Mouse (Mus musculus) heart, embryonic 13.5 days (tissue): ENCODE data around the gene Zfyve21. TPM values are rescaled to one million over a fixed set of nuclear protein-coding genes. Genes with fewer than 3 reads are reported as not detected.

ENCODE experiments used
- ATAC-seq: fragments of 200-750 bp; cut with Nextera tagmentation; 2 replicates; pipeline ENCODE4 v1.8.0; 2017; ENCODE audit warnings: moderate TSS enrichment; ENCODE audit not compliant: insufficient number of reproducible peaks, low FRiP score, low TSS enrichment; ENCODE audit errors: extremely low read depth
- H3K27ac ChIP-seq: fragments of 300-500 bp; sonication (generic); replicated peaks from 2 replicates; pipeline ENCODE4 v1.5.1; 2015; ENCODE audit warnings: moderate library complexity, mild to moderate bottlenecking, inconsistent platforms
- H3K27me3 ChIP-seq: fragments of 300-500 bp; sonication (generic); replicated peaks from 2 replicates; pipeline ENCODE4 v1.6.1; 2015; ENCODE audit warnings: mild to moderate bottlenecking, inconsistent platforms
- H3K36me3 ChIP-seq: fragments of 300-500 bp; sonication (generic); 2 replicates; pipeline ENCODE4 v1.6.1; 2015; ENCODE audit warnings: mild to moderate bottlenecking, inconsistent platforms
- H3K4me1 ChIP-seq: fragments of 300-500 bp; sonication (generic); 2 replicates; pipeline ENCODE4 v1.6.1; 2015; ENCODE audit warnings: inconsistent platforms
- H3K4me2 ChIP-seq: fragments of 300-500 bp; sonication (generic); 2 replicates; pipeline ENCODE4 v1.6.1; 2015; ENCODE audit warnings: inconsistent platforms, mild to moderate bottlenecking, moderate library complexity
- H3K4me3 ChIP-seq: fragments of 300-500 bp; sonication (generic); 2 replicates; pipeline ENCODE4 v1.5.1; 2015; ENCODE audit warnings: moderate library complexity, mild to moderate bottlenecking, inconsistent platforms
- H3K9ac ChIP-seq: fragments of 300-500 bp; sonication (generic); 2 replicates; pipeline ENCODE4 v1.6.1; 2015; ENCODE audit warnings: inconsistent platforms, mild to moderate bottlenecking, moderate library complexity
- H3K9me3 ChIP-seq: fragments of 300-500 bp; sonication (generic); 2 replicates; pipeline ENCODE4 v1.6.1; 2016; ENCODE audit warnings: inconsistent platforms
- WGBS: fragments of 180-500 bp; shearing (Covaris S2); methylation state at CpG from one replicate; pipeline ENCODE4 v1.1.7; 2015; ENCODE audit warnings: mixed read lengths; 5-methylcytosine and 5-hydroxymethylcytosine counted together
- polyA plus RNA-seq: library from polyadenylated mRNA; unstranded; fragments of >200 nt; fragmentation: Nextera tagmentation; extraction: Ambion mirVana; gene quantifications from 2 replicates; pipeline ENCODE4 v1.2.1, GENCODE M21; 2015

Zfyve21 gene
- polyA plus RNA-seq, 1 experiment from 2014 or later: 74.6 TPM

- WGBS: 16% methylated on average over 3 of the region's 3 CpGs
- ATAC-seq: no peak
These were observed 64.2 kb downstream of the Zfyve21 start for GRCm38 (mm10) chr12:111878213-111878612.

More at GRCm38 (mm10) chr12:111878213-111878612, 64.2 kb downstream of the Zfyve21 start:
- no peak overlapping the region for H3K4me3 ChIP-seq
- H3K27ac ChIP-seq: no peak overlapping the region
- H3K9me3 ChIP-seq: no peaks in the 10 kb centered on the region
- H3K4me2 ChIP-seq: no peak overlapping the region
- H3K9ac ChIP-seq: no peak overlapping the region
- H3K36me3 ChIP-seq: no peaks in the 10 kb centered on the region
- H3K4me1 ChIP-seq: peaks cover 34% of the 10 kb centered on the region
- H3K27me3 ChIP-seq: no peaks in the 10 kb centered on the region

Other genes with a start within 250 kb of the Zfyve21 start
- 25.7 and 28.0 TPM in 2 replicates for gene Mark3, start 239.6 kb upstream of the Zfyve21 start, polyA plus RNA-seq
- 279 and 320 TPM in 2 replicates for gene Ckb, start 141.8 kb upstream of the Zfyve21 start, polyA plus RNA-seq
- gene Trmt61a, start 136.1 kb upstream of the Zfyve21 start, polyA plus RNA-seq: 7.8 and 8.3 TPM in 2 replicates
- gene Bag5, start 100.9 kb upstream of the Zfyve21 start, polyA plus RNA-seq: 35.4 and 41.6 TPM in 2 replicates
- 41.0 and 45.5 TPM in 2 replicates for gene Apopt1, start 100.9 kb upstream of the Zfyve21 start, polyA plus RNA-seq
- 95.2 and 103 TPM in 2 replicates for gene Klc1, start 55.3 kb upstream of the Zfyve21 start, polyA plus RNA-seq
- gene Xrcc3, start 297 bp upstream of the Zfyve21 start, polyA plus RNA-seq: 6.0 and 7.0 TPM in 2 replicates
- gene Ppp1r13b, start 93.9 kb downstream of the Zfyve21 start, polyA plus RNA-seq: 12.4 and 12.5 TPM in 2 replicates
- gene Atp5mpl, start 152.8 kb downstream of the Zfyve21 start, polyA plus RNA-seq: 1,511 and 1,650 TPM in 2 replicates
- gene Tdrd9, start 157.4 kb downstream of the Zfyve21 start, polyA plus RNA-seq: 0.07 and 0.19 TPM in 2 replicates
- gene Rd3l, start 167.1 kb downstream of the Zfyve21 start, polyA plus RNA-seq: 0.59 and 0.95 TPM in 2 replicates